Mouse (Mus musculus) hindbrain, embryonic 10.5 days (tissue): ENCODE measurements around the gene Chtop. TPM values are rescaled to one million over a fixed set of nuclear protein-coding genes. Genes with fewer than 3 reads are reported as not detected.

Experiments
- DNase-seq: peaks from one replicate; pipeline ENCODE4 v3.0.0-alpha.2; 2017; ENCODE audit warnings: low spot score
- H3K27ac ChIP-seq: fragments of 300-500 bp; sonication (generic); 2 replicates; pipeline ENCODE4 v1.5.1; 2016; ENCODE audit warnings: mild to moderate bottlenecking, moderate library complexity
- H3K27me3 ChIP-seq: fragments of 300-500 bp; sonication (generic); 2 replicates; pipeline ENCODE4 v1.6.1; 2016; ENCODE audit warnings: mild to moderate bottlenecking; ENCODE audit not compliant: poor library complexity, insufficient read depth, severe bottlenecking
- H3K36me3 ChIP-seq: fragments of 300-500 bp; sonication (generic); 2 replicates; pipeline ENCODE4 v1.6.1; 2016; ENCODE audit warnings: mild to moderate bottlenecking, moderate library complexity
- H3K4me1 ChIP-seq: fragments of 300-500 bp; sonication (generic); replicated peaks from 2 replicates; pipeline ENCODE4 v1.6.1; 2016; ENCODE audit warnings: mild to moderate bottlenecking
- H3K4me3 ChIP-seq: fragments of 300-500 bp; sonication (generic); 2 replicates; pipeline ENCODE4 v1.5.1; 2016; ENCODE audit warnings: mild to moderate bottlenecking, moderate library complexity
- H3K9me3 ChIP-seq: fragments of 300-500 bp; sonication (generic); 2 replicates; pipeline ENCODE4 v1.6.1; 2016; ENCODE audit warnings: mild to moderate bottlenecking, moderate library complexity
- WGBS: fragments of 180-500 bp; shearing (Covaris S2); methylation state at CpG from one replicate; pipeline ENCODE4 v1.1.7; 2016; 5-methylcytosine and 5-hydroxymethylcytosine counted together
- polyA plus RNA-seq: library from polyadenylated mRNA; unstranded; fragments of >200 nt; fragmentation: Nextera tagmentation; extraction: Ambion mirVana; gene quantifications from 2 replicates; pipeline ENCODE4 v1.2.1, GENCODE M21; 2016

The Chtop gene
- polyA plus RNA-seq, 1 experiment from 2014 or later, result 174 TPM

DNA sequence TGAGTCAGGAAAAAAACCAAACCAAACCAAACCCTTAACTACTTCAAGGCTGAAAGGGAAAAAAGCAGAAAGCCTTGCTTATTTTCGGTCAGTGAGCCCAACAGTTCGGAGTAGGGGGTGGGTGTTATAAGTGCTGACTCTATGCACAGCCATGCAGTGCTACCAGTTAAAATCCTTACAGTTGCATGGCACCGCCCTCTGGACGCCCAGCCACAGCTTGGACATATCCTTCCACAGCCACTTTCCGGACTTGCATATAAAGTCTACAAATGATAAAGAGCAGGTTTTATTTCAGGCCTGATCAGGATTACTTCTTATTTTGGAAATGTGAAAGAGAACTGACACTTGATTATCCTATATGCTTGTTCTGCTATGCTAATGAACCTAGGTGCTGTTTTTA is 4.1 kb downstream of the Chtop start:
- no peak for DNase-seq
- no peaks in the 10 kb centered on the region for H3K27me3 ChIP-seq
- WGBS, result 95% methylated on average over 5 of the region's 5 CpGs
- no peak overlapping the region for H3K27ac ChIP-seq
- H3K4me3 ChIP-seq, result no peak overlapping the region
- peaks cover 16% of the 10 kb centered on the region for H3K4me1 ChIP-seq
- peaks cover 76% of the 10 kb centered on the region for H3K36me3 ChIP-seq
- H3K9me3 ChIP-seq, result no peaks in the 10 kb centered on the region

DNA sequence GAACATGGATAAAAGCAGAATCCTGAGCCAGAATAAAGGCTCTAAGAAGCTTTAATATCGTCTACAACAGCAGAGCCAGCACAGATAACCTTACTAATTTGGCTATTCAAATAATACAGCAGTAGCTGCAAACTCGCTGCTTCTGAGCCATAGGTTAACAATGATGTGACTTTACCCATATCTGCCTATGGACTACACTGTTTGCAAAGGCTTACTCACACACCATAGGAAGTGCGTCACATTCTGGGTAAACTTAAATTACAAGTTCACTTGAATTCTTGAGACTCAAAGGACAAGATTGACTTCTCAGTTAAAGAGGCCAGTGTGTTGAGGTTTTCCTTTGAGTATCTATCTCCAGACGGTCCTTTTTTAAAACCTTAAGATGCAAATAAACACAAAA is 5.9 kb downstream of the Chtop start:
- 90% methylated on average over 4 of the region's 4 CpGs for WGBS

DNA sequence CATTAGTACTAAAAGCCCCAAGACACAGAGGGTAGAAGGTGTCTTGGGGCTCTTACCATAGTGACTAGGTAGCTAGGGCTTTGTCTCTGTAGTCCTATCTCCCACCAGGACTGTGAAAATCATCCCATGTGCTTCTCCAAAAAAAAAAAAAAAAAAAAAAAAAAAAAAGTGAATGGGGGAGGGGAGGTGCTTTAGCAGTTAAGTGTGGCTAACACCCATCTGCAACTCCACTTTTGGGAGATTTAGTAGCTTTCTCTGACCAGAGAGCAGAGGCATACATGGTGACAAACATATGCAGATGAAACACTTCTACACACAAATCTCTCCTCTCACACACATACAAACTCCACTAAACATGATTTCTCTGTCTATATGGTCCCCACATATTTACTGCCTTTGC is 11.7 kb downstream of the Chtop start:
- Histone ChIP-seq H3K36me3 (peaks cover 88% of the 10 kb centered on the region), H3K9me3 (no peaks in the 10 kb centered on the region), H3K4me3 (no peak overlapping the region), H3K4me1 (no peaks in the 10 kb centered on the region), H3K27me3 (no peaks in the 10 kb centered on the region), H3K27ac (no peak overlapping the region)
- no peak for DNase-seq

More for the DNA sequence above, 5.9 kb downstream of the Chtop start:
- Histone ChIP-seq H3K36me3 (peaks cover 93% of the 10 kb centered on the region), H3K4me3 (no peak overlapping the region), H3K27me3 (no peaks in the 10 kb centered on the region), H3K9me3 (no peaks in the 10 kb centered on the region), H3K27ac (no peak overlapping the region), H3K4me1 (peaks cover 14% of the 10 kb centered on the region)
- DNase-seq, result no peak

DNA sequence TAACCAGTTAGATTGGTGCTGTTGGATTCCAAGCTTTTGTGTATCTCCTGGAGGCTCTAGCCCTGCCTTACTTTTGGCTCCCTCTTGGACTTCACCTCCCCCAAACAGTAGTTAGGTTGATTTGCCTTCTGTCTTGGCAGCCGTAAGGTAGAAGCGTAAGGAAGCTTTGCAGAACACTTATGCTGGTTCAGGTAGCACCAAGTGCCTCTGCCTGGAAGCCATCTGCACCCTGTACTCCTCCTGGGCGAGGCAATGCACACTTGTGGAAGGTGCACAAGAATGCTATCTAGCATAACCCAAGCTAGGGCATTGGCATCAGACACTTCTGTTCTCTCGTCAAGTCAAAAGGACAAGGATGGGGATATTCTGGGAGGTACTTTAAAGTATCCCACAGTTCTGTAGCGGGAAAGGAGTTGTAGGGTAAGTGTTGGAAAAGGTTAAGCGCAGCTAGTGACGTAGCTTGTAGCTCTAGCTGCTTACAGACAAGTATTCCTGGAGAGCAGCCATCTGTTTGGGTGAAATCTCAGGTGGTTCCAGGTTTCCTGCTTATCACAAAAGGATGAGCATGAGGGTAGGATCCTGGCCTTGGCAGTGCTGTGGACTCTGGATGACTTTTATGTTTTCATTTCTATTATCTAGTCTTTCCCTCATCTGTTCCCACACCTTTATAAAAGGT is 13.3 kb downstream of the Chtop start:
- WGBS, result 95% methylated on average over 7 of the region's 7 CpGs
- Histone ChIP-seq H3K36me3 (peaks cover 72% of the 10 kb centered on the region), H3K27ac (no peak overlapping the region), H3K4me1 (no peaks in the 10 kb centered on the region), H3K4me3 (no peak overlapping the region), H3K27me3 (no peaks in the 10 kb centered on the region), H3K9me3 (no peaks in the 10 kb centered on the region)
- DNase-seq, result no peak

DNA sequence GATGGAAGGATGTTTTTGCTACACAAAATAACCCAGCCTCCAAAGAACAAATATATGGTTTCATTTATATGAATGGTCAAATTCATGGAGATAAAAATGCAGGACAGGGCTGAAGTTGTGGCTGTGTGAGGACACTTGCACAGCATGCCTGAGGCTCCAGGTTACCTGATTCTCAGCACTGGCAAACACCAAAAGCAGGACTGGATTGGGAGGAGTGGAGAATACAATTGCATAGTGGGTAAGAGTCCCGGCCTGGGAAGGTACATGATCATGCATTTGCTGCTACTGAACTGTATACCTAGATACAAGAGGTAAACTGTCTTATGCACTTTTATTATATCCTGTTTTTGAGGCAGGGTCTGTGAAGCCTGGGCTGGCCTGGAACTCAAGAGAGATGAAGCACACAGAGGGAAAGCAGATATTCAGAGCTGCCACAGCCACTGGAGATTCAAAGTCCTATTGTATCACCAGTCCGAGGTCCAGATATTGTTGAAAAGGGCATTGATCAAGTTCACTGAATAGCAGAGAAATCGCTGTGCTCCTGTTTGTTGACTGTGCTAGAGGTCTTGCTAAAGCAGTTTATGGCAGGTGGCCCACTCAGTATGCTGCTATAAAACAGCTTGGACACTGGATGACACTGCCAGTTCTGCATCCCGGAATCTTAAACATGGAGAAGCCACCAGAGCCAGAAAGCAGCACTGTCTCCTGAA is 15.3 kb downstream of the Chtop start:
- no peak overlapping the region for H3K4me3 ChIP-seq
- no peaks in the 10 kb centered on the region for H3K27me3 ChIP-seq
- no peak overlapping the region for H3K27ac ChIP-seq
- peaks cover 8% of the 10 kb centered on the region for H3K4me1 ChIP-seq
- 75% methylated on average over 4 of the region's 4 CpGs for WGBS
- H3K36me3 ChIP-seq, result peaks cover 58% of the 10 kb centered on the region
- H3K9me3 ChIP-seq, result no peaks in the 10 kb centered on the region
- DNase-seq, result no peak

DNA sequence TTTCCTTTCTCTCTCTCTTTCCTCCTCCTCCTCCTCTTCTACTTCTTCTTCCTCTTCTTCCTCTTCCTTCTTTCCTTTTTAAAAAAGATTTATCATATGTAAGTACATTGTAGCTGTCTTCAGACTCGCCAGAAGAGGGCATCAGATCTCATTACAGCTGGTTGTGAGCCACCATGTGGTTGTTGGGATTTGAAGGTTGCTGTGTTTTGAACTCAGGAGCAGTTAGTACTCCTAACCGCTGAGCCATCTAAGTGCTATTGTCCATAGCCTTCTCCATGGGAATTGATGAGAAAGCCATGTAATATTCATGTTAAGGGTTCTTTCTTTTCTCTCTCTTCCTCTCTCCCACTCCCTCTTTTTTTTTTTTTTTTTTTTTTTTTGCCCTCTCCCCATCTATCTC is 17.9 kb downstream of the Chtop start:
- Histone ChIP-seq H3K27me3 (no peaks in the 10 kb centered on the region), H3K36me3 (peaks cover 58% of the 10 kb centered on the region), H3K9me3 (no peaks in the 10 kb centered on the region), H3K27ac (no peak overlapping the region), H3K4me3 (no peak overlapping the region), H3K4me1 (peaks cover 8% of the 10 kb centered on the region)
- DNase-seq, result no peak
- WGBS, result 40% methylated on average over 2 of the region's 2 CpGs

DNA sequence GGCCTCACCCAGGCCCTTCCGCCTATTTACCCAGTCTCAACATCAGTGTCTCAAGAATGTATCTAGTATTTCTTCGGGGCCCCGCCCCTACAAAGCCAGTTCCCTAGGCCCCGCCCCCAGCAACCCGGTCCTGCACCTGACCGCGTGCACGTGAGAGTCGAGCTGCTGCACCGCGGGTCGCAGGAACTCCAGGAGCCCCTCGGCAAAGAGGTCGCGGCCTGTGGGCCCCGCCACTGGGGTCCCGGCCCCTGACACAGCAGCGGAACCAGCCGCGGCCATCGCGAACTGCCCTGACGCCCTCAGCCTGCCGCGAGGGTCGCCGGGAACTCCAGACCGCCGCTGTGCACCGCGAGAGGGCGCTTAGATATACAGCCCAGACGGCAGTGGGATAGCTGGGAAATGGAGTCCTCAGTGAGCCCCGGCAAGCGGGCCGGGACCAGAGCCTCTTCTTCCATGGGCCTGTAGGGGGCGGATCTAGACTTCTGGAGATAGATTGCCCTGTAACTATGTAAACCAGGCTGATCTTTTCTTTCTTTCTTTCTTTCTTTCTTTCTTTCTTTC is 18.5 kb downstream of the Chtop start, which contains the start of gene Snapin:
TSS of gene Snapin (minus strand) at position 338 of the 561 bp plus-strand sequence.
- Histone ChIP-seq H3K36me3 (peaks cover 58% of the 10 kb centered on the region), H3K27ac (peak within 1 kb of the TSS; percentile 95)

DNA sequence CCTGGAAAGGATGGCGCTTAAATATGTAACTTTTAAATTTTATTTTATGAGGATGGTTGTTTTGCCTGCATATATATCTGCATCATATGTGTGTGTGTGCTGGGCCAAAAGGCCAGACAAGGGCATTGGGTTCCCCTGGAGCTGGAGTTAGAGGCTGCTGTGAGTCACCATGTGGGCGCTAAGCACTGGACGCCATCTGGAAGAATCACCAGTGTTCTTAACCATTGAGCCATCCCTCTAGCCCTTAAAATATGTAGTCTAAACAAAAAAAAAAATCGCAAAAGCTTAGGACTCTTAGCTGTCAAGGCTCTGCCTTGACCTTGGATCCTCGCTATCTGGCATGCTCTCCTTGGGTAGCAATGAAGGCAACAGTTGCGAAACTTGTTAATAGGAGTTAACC is 20.7 kb downstream of the Chtop start:
- WGBS, result 91% methylated on average over 6 of the region's 6 CpGs
- Histone ChIP-seq H3K4me1 (peaks cover 8% of the 10 kb centered on the region), H3K27me3 (no peaks in the 10 kb centered on the region), H3K4me3 (no peak overlapping the region), H3K36me3 (peaks cover 61% of the 10 kb centered on the region), H3K9me3 (no peaks in the 10 kb centered on the region), H3K27ac (no peak overlapping the region)
- no peak for DNase-seq

More for the DNA sequence above, 18.5 kb downstream of the Chtop start, which contains the start of gene Snapin:
- Histone ChIP-seq H3K4me3 (peak within 1 kb of the TSS; percentile 83), H3K27me3 (no peaks in the 10 kb centered on the region), H3K9me3 (no peaks in the 10 kb centered on the region), H3K4me1 (peaks cover 8% of the 10 kb centered on the region)
- peak; percentile 96 for DNase-seq
- WGBS, result under 1% methylated on average over 37 of the region's 37 CpGs

GRCm38 (mm10) chr3:90486998-90487397 is 22.3 kb downstream of the Chtop start:
- no peaks in the 10 kb centered on the region for H3K9me3 ChIP-seq
- no peak for DNase-seq
- H3K36me3 ChIP-seq, result peaks cover 76% of the 10 kb centered on the region
- H3K4me3 ChIP-seq, result no peak overlapping the region
- H3K27ac ChIP-seq, result no peak overlapping the region
- H3K27me3 ChIP-seq, result no peaks in the 10 kb centered on the region
- 86% methylated on average over 5 of the region's 5 CpGs for WGBS
- peaks cover 8% of the 10 kb centered on the region for H3K4me1 ChIP-seq

GRCm38 (mm10) chr3:90475831-90476611 is 33.3 kb downstream of the Chtop start, which contains the start of gene Ilf2:
Gene Ilf2, plus strand, starts transcription at chr3:90476126.
- Histone ChIP-seq H3K4me3 (peak within 1 kb of the TSS; percentile 81), H3K9me3 (no peaks in the 10 kb centered on the region), H3K36me3 (peaks cover 39% of the 10 kb centered on the region), H3K27ac (peak within 1 kb of the TSS; percentile 97), H3K27me3 (no peaks in the 10 kb centered on the region), H3K4me1 (peaks cover 6% of the 10 kb centered on the region)
- WGBS, result under 1% methylated on average over 45 of the region's 45 CpGs
- DNase-seq, result peak; percentile 98

- no peak overlapping the region for H3K27ac ChIP-seq
- H3K4me1 ChIP-seq, result peaks cover 6% of the 10 kb centered on the region
- no peaks in the 10 kb centered on the region for H3K27me3 ChIP-seq
- H3K4me3 ChIP-seq, result peak overlapping the region; percentile 81; the same call in 1 of the 2 replicates
- peaks cover 32% of the 10 kb centered on the region for H3K36me3 ChIP-seq
- DNase-seq, result no peak
- H3K9me3 ChIP-seq, result no peaks in the 10 kb centered on the region
- whole genome bisulfite sequencing, result 46% methylated on average over 16 of the region's 16 CpGs
These were observed 34.0 kb downstream of the Chtop start for GRCm38 (mm10) chr3:90475151-90475830.

- DNase-seq, result no peak
- WGBS, result 35% methylated on average over 3 of the region's 3 CpGs
- Histone ChIP-seq H3K36me3 (peaks cover 1% of the 10 kb centered on the region; the same call in 1 of the 2 replicates), H3K27me3 (peaks cover 11% of the 10 kb centered on the region; the same call in 1 of the 2 replicates), H3K4me3 (no peak overlapping the region), H3K9me3 (no peaks in the 10 kb centered on the region), H3K27ac (no peak overlapping the region), H3K4me1 (peaks cover 3% of the 10 kb centered on the region)
These were observed 37.1 kb downstream of the Chtop start for GRCm38 (mm10) chr3:90472213-90472612.
